Mouse (Mus musculus) CH12.LX (cell line): ENCODE results near the gene Tnfsf12.

Source experiments
- CHD1 ChIP-seq: IDR thresholded peaks from 2 replicates; pipeline ENCODE4 v1.6.1; 2012; ENCODE audit warnings: low read depth, low read length, improper control_type of control experiment, inconsistent platforms
- CHD2 ChIP-seq: IDR thresholded peaks from 2 replicates; pipeline ENCODE4 v1.6.1; 2011; ENCODE audit warnings: low read length, improper control_type of control experiment
- CTCF ChIP-seq, 2 experiments: IDR thresholded peaks in 1 of 2; conservative IDR thresholded peaks in 1 of 2; 2 replicates each; pipeline ENCODE4 v1.5.1; 2011 to 2012; ENCODE audit warnings: low read depth in 2 of 2, low read length in 2 of 2, improper control_type of control experiment in 1 of 2, inconsistent platforms in 1 of 2, mild to moderate bottlenecking in 1 of 2, moderate library complexity in 1 of 2
- ELF1 ChIP-seq: IDR thresholded peaks from 2 replicates; pipeline ENCODE4 v1.6.1; 2014; ENCODE audit warnings: low read depth, mild to moderate bottlenecking, inconsistent platforms, low read length, improper control_type of control experiment
- GABPA ChIP-seq: IDR thresholded peaks from 2 replicates; pipeline ENCODE4 v1.6.1; 2012; ENCODE audit warnings: low read depth, low read length, improper control_type of control experiment, inconsistent platforms; ENCODE audit not compliant: insufficient replicate concordance
- KAT2A ChIP-seq: IDR thresholded peaks from 2 replicates; pipeline ENCODE4 v1.6.1; 2012; ENCODE audit warnings: low read length, improper control_type of control experiment, inconsistent platforms; ENCODE audit not compliant: insufficient replicate concordance
- MEF2A ChIP-seq: IDR thresholded peaks from 2 replicates; pipeline ENCODE4 v1.6.1; 2014; ENCODE audit warnings: low read depth, mild to moderate bottlenecking, inconsistent platforms, low read length, improper control_type of control experiment, borderline replicate concordance
- MXI1 ChIP-seq: IDR thresholded peaks from 2 replicates; pipeline ENCODE4 v1.6.1; 2011; ENCODE audit warnings: mild to moderate bottlenecking, low read depth, low read length, improper control_type of control experiment
- POLR2A ChIP-seq: IDR thresholded peaks from 2 replicates; pipeline ENCODE4 v1.6.1; 2011; ENCODE audit warnings: low read depth, mild to moderate bottlenecking, improper control_type of control experiment, low read length
- RAD21 ChIP-seq: IDR thresholded peaks from 2 replicates; pipeline ENCODE4 v1.6.1; 2011; ENCODE audit warnings: low read depth, mild to moderate bottlenecking, low read length, improper control_type of control experiment, moderate library complexity
- UBTF ChIP-seq: IDR thresholded peaks from 2 replicates; pipeline ENCODE4 v1.6.1; 2012; ENCODE audit warnings: low read depth, mild to moderate bottlenecking, inconsistent platforms, low read length, improper control_type of control experiment, moderate library complexity
- ZC3H11A ChIP-seq: IDR thresholded peaks from 2 replicates; pipeline ENCODE4 v1.6.1; 2012; ENCODE audit warnings: low read depth, mild to moderate bottlenecking, inconsistent platforms, low read length, improper control_type of control experiment
- ZNF384 ChIP-seq: IDR thresholded peaks from 2 replicates; pipeline ENCODE4 v1.6.1; 2012; ENCODE audit warnings: low read depth, low read length, improper control_type of control experiment, inconsistent platforms

GRCm38 (mm10) chr11:69711082-69711481 lies 15.4 kb upstream of the Tnfsf12 start:
- TF ChIP-seq POLR2A: no peak
- TF ChIP-seq MXI1: no peak
- no peak for TF ChIP-seq KAT2A
- TF ChIP-seq CTCF (conservative IDR thresholded peaks at IDR 0.05 in 1 of 2, IDR thresholded peaks at IDR 0.05 in 1 of 2; ENCODE audit: low read depth in 2 of 2, low read length in 2 of 2): no peak
- TF ChIP-seq UBTF: no peak
- TF ChIP-seq MEF2A: no peak
- no peak for TF ChIP-seq ZNF384
- no peak for TF ChIP-seq ZC3H11A
- TF ChIP-seq CHD2: no peak
- no peak for TF ChIP-seq CHD1
- no peak for TF ChIP-seq GABPA
- no peak for TF ChIP-seq RAD21
- TF ChIP-seq ELF1: no peak
